Mouse (Mus musculus): ENCODE results near the gene Camta2. TPM values are rescaled to one million over a fixed set of nuclear protein-coding genes. Genes with fewer than 3 reads are reported as not detected.

Camta2 gene
- polyA plus RNA-seq, 1 experiment from 2014 or later = 26.3 TPM

DNA sequence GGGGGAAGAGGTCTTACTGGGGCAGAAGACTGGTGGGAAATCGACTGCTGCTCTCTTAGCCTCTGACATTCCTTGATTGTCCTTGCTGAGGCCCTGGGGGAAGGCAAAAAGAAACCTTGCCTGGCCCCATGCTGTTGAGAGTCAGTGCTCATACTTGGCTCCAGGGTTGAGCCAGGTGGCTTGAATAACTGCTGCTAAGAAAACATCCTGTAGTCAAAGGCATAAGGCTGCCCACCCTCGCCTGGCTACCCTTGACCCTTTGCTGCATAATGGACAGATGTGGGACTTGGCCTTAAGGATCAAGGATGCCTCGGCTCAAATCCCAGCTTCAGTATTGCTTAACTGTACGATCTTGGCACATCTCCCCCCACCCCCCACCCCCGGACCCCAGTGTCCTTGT lies 30.6 kb upstream of the Camta2 start:
- Histone ChIP-seq H3K4me3 (ENCODE audit: low read length) (no peak overlapping the region), H3K27me3 (replicated peaks; ENCODE audit: control insufficient read depth, insufficient read depth, low read length) (no peaks in the 10 kb centered on the region), H3K4me1 (ENCODE audit: control insufficient read depth, insufficient read depth, low read depth, low read length) (no peaks in the 10 kb centered on the region), H3K9me3 (ENCODE audit: control insufficient read depth, low read length) (no peaks in the 10 kb centered on the region), H3K9ac (ENCODE audit: low read depth, low read length) (no peak overlapping the region), H3K27ac (ENCODE audit: low read depth, low read length) (no peak overlapping the region), H3K4me2 (ENCODE audit: low read length) (no peak overlapping the region), H3K36me3 (ENCODE audit: control insufficient read depth, insufficient read depth, low read length) (peaks cover 35% of the 10 kb centered on the region)
- WGBS = 86% methylated on average over 5 of the region's 5 CpGs
- ATAC-seq = no peak

DNA sequence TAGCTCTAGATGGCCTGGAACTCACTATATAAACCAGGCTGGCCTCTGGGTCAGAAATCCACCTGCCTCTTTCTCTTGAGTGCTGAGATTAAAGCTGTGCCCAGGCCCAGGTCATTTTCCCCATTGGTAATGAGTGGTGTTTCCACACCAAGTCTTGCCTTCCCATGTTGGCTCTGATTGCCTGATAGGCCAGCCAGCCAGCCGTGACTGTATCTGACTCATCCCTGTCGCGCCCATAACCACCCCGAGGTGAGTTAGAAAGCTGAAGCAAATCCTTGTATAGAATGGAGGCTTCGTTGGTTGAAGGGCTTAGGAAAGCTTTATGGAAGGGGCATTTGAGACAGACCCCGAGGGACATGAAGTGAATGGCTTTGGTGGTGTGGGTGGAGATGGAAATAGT lies 27.9 kb upstream of the Camta2 start:
- WGBS = 93% methylated on average over 6 of the region's 6 CpGs
- Histone ChIP-seq H3K36me3 (ENCODE audit: control insufficient read depth, insufficient read depth, low read length) (peaks cover 34% of the 10 kb centered on the region), H3K4me1 (ENCODE audit: control insufficient read depth, insufficient read depth, low read depth, low read length) (no peaks in the 10 kb centered on the region), H3K9me3 (ENCODE audit: control insufficient read depth, low read length) (no peaks in the 10 kb centered on the region), H3K9ac (ENCODE audit: low read depth, low read length) (no peak overlapping the region), H3K4me3 (ENCODE audit: low read length) (no peak overlapping the region), H3K27ac (ENCODE audit: low read depth, low read length) (no peak overlapping the region), H3K4me2 (ENCODE audit: low read length) (no peak overlapping the region), H3K27me3 (replicated peaks; ENCODE audit: control insufficient read depth, insufficient read depth, low read length) (no peaks in the 10 kb centered on the region)
- no peak for ATAC-seq

DNA sequence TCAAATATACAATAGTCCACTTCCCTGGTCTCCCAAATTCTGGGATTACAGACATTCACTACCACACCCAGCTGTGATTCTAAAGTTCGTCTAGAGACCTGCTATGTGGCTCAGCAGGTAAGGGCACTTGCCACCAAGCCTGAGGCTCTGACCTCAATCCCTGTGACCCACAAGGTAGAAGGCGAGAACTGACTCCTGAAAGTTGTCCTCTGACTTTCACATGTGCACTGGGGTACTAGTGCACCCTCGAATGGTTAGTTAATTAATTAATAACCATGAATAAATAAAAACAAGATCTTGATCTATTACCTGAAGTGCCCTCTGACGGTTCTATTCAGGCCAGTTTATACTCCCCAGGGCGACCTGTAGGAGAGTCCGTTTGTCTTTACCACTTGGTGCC lies 25.3 kb upstream of the Camta2 start:
- Histone ChIP-seq H3K9me3 (ENCODE audit: control insufficient read depth, low read length) (no peaks in the 10 kb centered on the region), H3K36me3 (ENCODE audit: control insufficient read depth, insufficient read depth, low read length) (peaks cover 29% of the 10 kb centered on the region), H3K4me3 (ENCODE audit: low read length) (no peak overlapping the region)

DNA sequence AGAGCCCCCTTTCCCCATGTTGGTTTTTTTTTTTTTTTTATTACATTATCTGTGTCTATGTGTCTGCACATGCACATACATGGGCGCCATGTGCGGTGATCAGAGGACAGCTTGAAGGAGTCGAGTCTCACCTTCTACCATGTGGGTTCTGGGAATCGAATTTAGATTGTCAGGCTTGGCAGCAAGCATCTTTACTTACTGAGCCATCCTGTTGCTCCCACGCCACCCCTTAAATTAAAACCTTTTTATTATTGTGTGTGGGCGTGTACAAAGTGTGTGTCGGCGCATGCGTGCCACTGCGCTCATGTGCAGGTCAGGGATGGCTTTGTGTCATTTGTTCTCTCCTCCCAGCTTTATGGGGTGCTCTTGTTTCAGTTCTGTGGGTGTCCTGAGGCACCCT lies 23.1 kb upstream of the Camta2 start:
- ATAC-seq = no peak
- H3K4me1 ChIP-seq (ENCODE audit: control insufficient read depth, insufficient read depth, low read depth, low read length) = no peaks in the 10 kb centered on the region
- no peaks in the 10 kb centered on the region for H3K9me3 ChIP-seq (ENCODE audit: control insufficient read depth, low read length)
- H3K27me3 ChIP-seq (replicated peaks; ENCODE audit: control insufficient read depth, insufficient read depth, low read length) = no peaks in the 10 kb centered on the region
- no peak overlapping the region for H3K4me2 ChIP-seq (ENCODE audit: low read length)
- no peak overlapping the region for H3K9ac ChIP-seq (ENCODE audit: low read depth, low read length)
- WGBS = 92% methylated on average over 10 of the region's 10 CpGs
- H3K36me3 ChIP-seq (ENCODE audit: control insufficient read depth, insufficient read depth, low read length) = peaks cover 42% of the 10 kb centered on the region
- no peak overlapping the region for H3K27ac ChIP-seq (ENCODE audit: low read depth, low read length)
- H3K4me3 ChIP-seq (ENCODE audit: low read length) = no peak overlapping the region

More for the DNA sequence above, 25.3 kb upstream of the Camta2 start:
- WGBS = 87% methylated on average over 6 of the region's 6 CpGs
- Histone ChIP-seq H3K27ac (ENCODE audit: low read depth, low read length) (no peak overlapping the region), H3K4me1 (ENCODE audit: control insufficient read depth, insufficient read depth, low read depth, low read length) (no peaks in the 10 kb centered on the region), H3K9ac (ENCODE audit: low read depth, low read length) (no peak overlapping the region), H3K27me3 (replicated peaks; ENCODE audit: control insufficient read depth, insufficient read depth, low read length) (no peaks in the 10 kb centered on the region), H3K4me2 (ENCODE audit: low read length) (no peak overlapping the region)
- ATAC-seq = no peak

GRCm38 (mm10) chr11:70706127-70706526 lies 18.2 kb upstream of the Camta2 start:
- Histone ChIP-seq H3K9me3 (ENCODE audit: control insufficient read depth, low read length) (no peaks in the 10 kb centered on the region), H3K9ac (ENCODE audit: low read depth, low read length) (no peak overlapping the region), H3K36me3 (ENCODE audit: control insufficient read depth, insufficient read depth, low read length) (peaks cover 55% of the 10 kb centered on the region), H3K27me3 (replicated peaks; ENCODE audit: control insufficient read depth, insufficient read depth, low read length) (no peaks in the 10 kb centered on the region), H3K4me3 (ENCODE audit: low read length) (no peak overlapping the region), H3K4me2 (ENCODE audit: low read length) (no peak overlapping the region), H3K4me1 (ENCODE audit: control insufficient read depth, insufficient read depth, low read depth, low read length) (peaks cover 19% of the 10 kb centered on the region), H3K27ac (ENCODE audit: low read depth, low read length) (no peak overlapping the region)
- ATAC-seq = no peak
- 81% methylated on average over 3 of the region's 3 CpGs for WGBS

DNA sequence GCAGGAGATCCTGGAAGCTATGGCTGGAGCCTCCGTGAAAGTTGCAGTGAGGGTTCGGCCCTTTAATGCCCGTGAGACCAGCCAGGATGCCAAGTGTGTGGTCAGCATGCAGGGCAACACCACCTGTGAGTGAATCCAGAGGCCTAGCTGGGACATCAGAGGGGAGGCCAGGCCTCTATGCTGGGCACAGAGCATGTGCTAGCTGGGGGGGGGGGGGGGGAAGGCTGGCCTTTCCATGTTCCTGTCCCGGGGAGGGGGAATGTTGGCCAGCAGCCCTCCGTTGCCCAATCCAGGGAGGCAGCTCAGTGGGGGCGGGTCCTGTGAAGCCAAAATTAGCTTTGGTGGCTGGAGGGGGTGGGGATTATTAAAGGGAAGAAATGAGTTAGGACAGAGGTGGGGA lies 14.9 kb upstream of the Camta2 start:
- no peak for ATAC-seq

DNA sequence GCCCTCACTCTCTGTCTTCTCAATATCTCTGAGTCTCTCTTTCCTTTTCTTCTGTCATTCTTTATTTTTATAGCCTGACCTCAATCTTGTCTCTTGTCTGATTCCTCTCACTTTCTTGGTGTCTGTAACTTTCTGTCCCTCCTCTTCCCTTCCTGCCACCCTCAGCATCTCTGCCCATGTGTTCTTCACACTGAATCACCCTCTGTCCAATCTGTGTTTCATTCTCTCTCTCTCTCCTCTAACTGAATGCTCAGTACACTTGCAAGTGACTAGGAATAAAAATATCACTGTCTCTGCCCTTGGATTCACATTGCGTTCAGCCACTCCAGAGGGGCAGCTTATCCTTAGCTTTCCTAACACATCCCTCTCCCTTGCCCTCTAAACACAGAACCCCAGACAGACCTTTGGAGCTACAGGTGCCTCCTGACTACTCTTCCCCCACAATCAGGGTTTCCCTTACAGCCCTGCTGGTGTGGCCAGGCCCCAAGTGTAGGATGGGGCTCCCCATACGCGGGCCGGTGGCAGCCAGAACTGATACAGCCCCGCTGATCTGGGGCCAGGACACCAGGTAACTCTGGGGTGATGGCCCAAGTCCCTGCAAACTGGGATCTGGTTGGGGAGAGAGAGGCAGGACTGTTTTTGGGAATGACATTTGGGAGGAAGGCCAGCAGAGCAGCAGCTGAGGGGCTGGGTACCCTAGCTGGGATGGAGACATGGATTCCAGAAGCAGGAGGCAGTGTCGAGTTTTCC lies 14.3 kb upstream of the Camta2 start:
- peaks cover 25% of the 10 kb centered on the region for H3K4me1 ChIP-seq (ENCODE audit: control insufficient read depth, insufficient read depth, low read depth, low read length)
- H3K27me3 ChIP-seq (replicated peaks; ENCODE audit: control insufficient read depth, insufficient read depth, low read length) = no peaks in the 10 kb centered on the region
- ATAC-seq = no peak
- H3K9me3 ChIP-seq (ENCODE audit: control insufficient read depth, low read length) = no peaks in the 10 kb centered on the region
- WGBS = 77% methylated on average over 6 of the region's 6 CpGs
- peak overlapping the region; percentile 1; the same call in 1 of the 2 replicates for H3K9ac ChIP-seq (ENCODE audit: low read depth, low read length)
- peak overlapping the region; percentile 94 for H3K4me2 ChIP-seq (ENCODE audit: low read length)
- peaks cover 33% of the 10 kb centered on the region for H3K36me3 ChIP-seq (ENCODE audit: control insufficient read depth, insufficient read depth, low read length)
- no peak overlapping the region for H3K27ac ChIP-seq (ENCODE audit: low read depth, low read length)
- peak overlapping the region; percentile 96 for H3K4me3 ChIP-seq (ENCODE audit: low read length)

More for the DNA sequence above, 14.9 kb upstream of the Camta2 start:
- Histone ChIP-seq H3K9ac (ENCODE audit: low read depth, low read length) (peak overlapping the region; percentile 1; the same call in 1 of the 2 replicates), H3K4me2 (ENCODE audit: low read length) (no peak overlapping the region), H3K27me3 (replicated peaks; ENCODE audit: control insufficient read depth, insufficient read depth, low read length) (no peaks in the 10 kb centered on the region), H3K27ac (ENCODE audit: low read depth, low read length) (no peak overlapping the region), H3K4me1 (ENCODE audit: control insufficient read depth, insufficient read depth, low read depth, low read length) (peaks cover 25% of the 10 kb centered on the region), H3K36me3 (ENCODE audit: control insufficient read depth, insufficient read depth, low read length) (peaks cover 39% of the 10 kb centered on the region), H3K9me3 (ENCODE audit: control insufficient read depth, low read length) (no peaks in the 10 kb centered on the region), H3K4me3 (ENCODE audit: low read length) (no peak overlapping the region)
- 59% methylated on average over 6 of the region's 6 CpGs for WGBS

- Histone ChIP-seq H3K36me3 (ENCODE audit: control insufficient read depth, insufficient read depth, low read length) (peaks cover 25% of the 10 kb centered on the region), H3K4me2 (ENCODE audit: low read length) (peak overlapping the region; percentile 94), H3K9me3 (ENCODE audit: control insufficient read depth, low read length) (no peaks in the 10 kb centered on the region), H3K27ac (ENCODE audit: low read depth, low read length) (no peak overlapping the region), H3K9ac (ENCODE audit: low read depth, low read length) (peak overlapping the region; percentile 96), H3K4me3 (ENCODE audit: low read length) (peak overlapping the region; percentile 96), H3K4me1 (ENCODE audit: control insufficient read depth, insufficient read depth, low read depth, low read length) (peaks cover 25% of the 10 kb centered on the region), H3K27me3 (replicated peaks; ENCODE audit: control insufficient read depth, insufficient read depth, low read length) (no peaks in the 10 kb centered on the region)
- 0 out of 2 replicates have a peak, but pooled peaks have one; percentile 25 for ATAC-seq
- 9% methylated on average over 10 of the region's 10 CpGs for WGBS
Observed at GRCm38 (mm10) chr11:70701221-70701955, 13.5 kb upstream of the Camta2 start.

- Histone ChIP-seq H3K36me3 (ENCODE audit: control insufficient read depth, insufficient read depth, low read length) (peaks cover 18% of the 10 kb centered on the region), H3K4me1 (ENCODE audit: control insufficient read depth, insufficient read depth, low read depth, low read length) (peaks cover 25% of the 10 kb centered on the region), H3K9me3 (ENCODE audit: control insufficient read depth, low read length) (no peaks in the 10 kb centered on the region), H3K27ac (ENCODE audit: low read depth, low read length) (peak overlapping the region; percentile 93), H3K27me3 (replicated peaks; ENCODE audit: control insufficient read depth, insufficient read depth, low read length) (no peaks in the 10 kb centered on the region), H3K4me3 (ENCODE audit: low read length) (peak overlapping the region; percentile 96), H3K9ac (ENCODE audit: low read depth, low read length) (peak overlapping the region; percentile 96), H3K4me2 (ENCODE audit: low read length) (peak overlapping the region; percentile 94)
- WGBS = under 1% methylated on average over 31 of the region's 34 CpGs
- ATAC-seq = peak; percentile 29
Observed at GRCm38 (mm10) chr11:70700613-70701012, 12.7 kb upstream of the Camta2 start.

All from hindbrain, embryonic 16.5 days (tissue).